Mouse (Mus musculus): ENCODE data around the gene Plekhm3. TPM values are rescaled to one million over a fixed set of nuclear protein-coding genes. Genes with fewer than 3 reads are reported as not detected.

Gene Plekhm3
- 10.6 TPM for polyA plus RNA-seq (2017; shearing (Covaris generic))

DNA sequence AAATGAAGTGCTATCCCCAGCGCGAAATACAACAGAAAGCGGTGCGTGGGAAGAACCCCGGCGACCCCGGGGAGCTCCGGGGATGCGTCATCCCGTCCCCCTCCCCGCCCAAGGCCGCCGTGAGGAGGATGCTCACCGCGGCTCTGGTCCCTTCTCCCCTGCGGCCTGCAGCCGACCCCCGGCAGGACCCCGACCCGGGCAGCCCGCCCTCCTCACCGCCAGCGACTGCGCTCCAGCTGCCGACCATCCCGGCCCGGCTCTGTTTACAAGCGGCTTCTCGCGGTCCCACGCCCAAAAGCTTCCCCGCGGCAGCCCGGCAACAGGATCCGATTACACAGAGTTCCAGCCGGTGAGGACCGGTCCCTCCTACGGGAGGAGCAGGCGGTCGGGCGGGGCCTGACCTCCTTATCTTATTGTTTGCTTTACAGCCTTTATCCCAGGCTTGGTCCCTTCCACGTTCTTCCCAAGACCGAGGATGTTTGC lies at the start of gene Plekhm3:
Gene Plekhm3, minus strand, starts transcription at position 346 of the 483 bp plus-strand sequence.

DNA sequence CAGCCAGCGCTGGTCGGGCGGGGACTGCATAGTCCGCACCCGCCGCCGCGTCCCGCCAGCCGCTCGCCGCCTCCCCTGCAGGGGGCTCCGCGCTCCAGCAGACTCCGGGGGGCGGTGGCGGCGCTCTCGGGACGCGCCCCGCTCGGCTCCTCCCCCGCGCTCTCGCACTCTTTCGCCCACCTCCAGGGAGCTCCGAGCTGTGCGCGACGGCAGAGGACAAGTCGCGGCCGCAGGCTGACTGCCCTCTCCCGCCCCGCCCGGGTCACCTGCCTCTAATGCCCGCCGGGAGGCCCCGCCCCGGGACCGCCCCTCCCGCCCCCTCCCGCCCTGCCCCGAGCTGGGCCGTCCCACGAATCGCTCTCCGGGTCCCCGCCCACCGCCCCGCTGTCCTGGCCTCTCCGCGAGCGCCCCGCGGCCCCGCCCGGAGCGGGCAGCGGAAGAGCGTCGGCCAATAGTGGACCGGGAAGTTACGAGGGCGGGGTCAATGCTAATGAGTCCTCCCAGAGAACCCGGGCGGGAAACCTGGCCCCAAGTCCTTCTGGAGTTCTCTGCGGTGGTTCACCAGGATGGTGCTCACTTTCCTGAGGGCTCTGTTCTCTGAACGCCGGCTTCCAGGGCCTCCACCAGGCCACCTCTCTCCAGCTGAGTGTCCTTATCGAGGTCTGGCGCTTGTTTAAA lies 219.0 kb downstream of the Plekhm3 start, which contains the start of gene Fzd5:
Gene Fzd5, minus strand, starts transcription at position 250 of the 678 bp plus-strand sequence.

Other genes starting within 250 kb of the Plekhm3 start
- 0.11 TPM for gene Fzd5, start 219.1 kb downstream of the Plekhm3 start, polyA plus RNA-seq (2017; shearing (Covaris generic))
- gene Akr1cl, start 75.9 kb upstream of the Plekhm3 start, polyA plus RNA-seq (2017; shearing (Covaris generic)): not detected
- not detected for gene Cryge, start 94.3 kb upstream of the Plekhm3 start, polyA plus RNA-seq (2017; shearing (Covaris generic))
- gene Crygd, start 106.6 kb upstream of the Plekhm3 start, polyA plus RNA-seq (2017; shearing (Covaris generic)): not detected
- not detected for gene Crygc, start 116.9 kb upstream of the Plekhm3 start, polyA plus RNA-seq (2017; shearing (Covaris generic))
- not detected for gene Crygb, start 125.5 kb upstream of the Plekhm3 start, polyA plus RNA-seq (2017; shearing (Covaris generic))
- not detected for gene Cryga, start 146.5 kb upstream of the Plekhm3 start, polyA plus RNA-seq (2017; shearing (Covaris generic))
- gene Gm28845, start 162.7 kb upstream of the Plekhm3 start, polyA plus RNA-seq (2017; shearing (Covaris generic)): not detected
- gene D630023F18Rik, start 166.4 kb upstream of the Plekhm3 start, polyA plus RNA-seq (2017; shearing (Covaris generic)): not detected
- gene Idh1, start 229.7 kb upstream of the Plekhm3 start, polyA plus RNA-seq (2017; shearing (Covaris generic)): 16.7 TPM
- 26.3 TPM for gene Pikfyve, start 229.9 kb upstream of the Plekhm3 start, polyA plus RNA-seq (2017; shearing (Covaris generic))